Mouse (Mus musculus) liver, postnatal 0 days (tissue): ENCODE data around the gene Nfasc.

Experiments
- CTCF ChIP-seq: sonication (generic); IDR thresholded peaks from 2 replicates; pipeline ENCODE4 v1.5.1; 2016; ENCODE audit warnings: antibody characterized with exemption, low read depth
- EP300 ChIP-seq: IDR thresholded peaks from 2 replicates; pipeline ENCODE4 v1.6.1; 2016; ENCODE audit warnings: antibody characterized with exemption, low read depth, mild to moderate bottlenecking

DNA sequence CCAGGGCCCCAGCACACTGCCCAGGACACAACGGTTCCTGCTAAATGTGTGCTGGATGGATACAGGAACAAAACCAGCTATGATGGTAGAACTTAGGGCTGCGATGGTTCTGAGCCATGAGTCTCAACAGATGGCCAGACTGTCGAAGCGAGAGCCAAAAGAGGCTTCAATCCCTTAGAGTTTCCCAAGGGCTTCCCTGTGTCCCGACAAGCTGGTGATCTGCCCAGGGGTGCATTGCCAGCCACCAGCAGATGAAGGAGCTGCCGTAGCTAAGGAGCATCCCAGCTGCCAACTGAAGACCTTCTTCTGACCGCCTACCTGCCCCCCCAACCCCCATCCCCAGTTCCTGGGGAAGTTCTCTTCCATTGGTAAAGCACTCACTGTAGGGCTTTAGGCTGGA is 104.3 kb downstream of the Nfasc start:
- no peak for TF ChIP-seq CTCF
- no peak for TF ChIP-seq EP300
